Mouse (Mus musculus) embryonic facial prominence, embryonic 10.5 days (tissue): ENCODE measurements around the gene Atp11a. TPM values are rescaled to one million over a fixed set of nuclear protein-coding genes. Genes with fewer than 3 reads are reported as not detected.

Experiments
- DNase-seq: peaks from one replicate; pipeline ENCODE4 v3.0.0-alpha.2; 2017; ENCODE audit warnings: low spot score
- H3K27ac ChIP-seq: fragments of 300-500 bp; sonication (generic); replicated peaks from 2 replicates; pipeline ENCODE4 v1.5.1; 2016; ENCODE audit warnings: mild to moderate bottlenecking
- H3K27me3 ChIP-seq: fragments of 300-500 bp; sonication (generic); replicated peaks from 2 replicates; pipeline ENCODE4 v1.6.1; 2016; ENCODE audit warnings: low read depth, mild to moderate bottlenecking; ENCODE audit not compliant: poor library complexity, severe bottlenecking
- H3K36me3 ChIP-seq: fragments of 300-500 bp; sonication (generic); replicated peaks from 2 replicates; pipeline ENCODE4 v1.6.1; 2016; ENCODE audit warnings: mild to moderate bottlenecking, moderate library complexity
- H3K4me1 ChIP-seq: fragments of 300-500 bp; sonication (generic); 2 replicates; pipeline ENCODE4 v1.6.1; 2016
- H3K4me3 ChIP-seq: fragments of 300-500 bp; sonication (generic); 2 replicates; pipeline ENCODE4 v1.5.1; 2016; ENCODE audit warnings: mild to moderate bottlenecking, moderate library complexity
- H3K9me3 ChIP-seq: fragments of 300-500 bp; sonication (generic); 2 replicates; pipeline ENCODE4 v1.6.1; 2016; ENCODE audit warnings: mild to moderate bottlenecking
- WGBS: fragments of 180-500 bp; shearing (Covaris S2); methylation state at CpG from one replicate; pipeline ENCODE4 v1.1.7; 2016; 5-methylcytosine and 5-hydroxymethylcytosine counted together
- polyA plus RNA-seq: library from polyadenylated mRNA; unstranded; fragments of >200 nt; fragmentation: Nextera tagmentation; extraction: Ambion mirVana; gene quantifications from 2 replicates; pipeline ENCODE4 v1.2.1, GENCODE M21; 2016

Atp11a gene
- polyA plus RNA-seq, 1 experiment from 2014 or later, result 9.8 TPM

DNA sequence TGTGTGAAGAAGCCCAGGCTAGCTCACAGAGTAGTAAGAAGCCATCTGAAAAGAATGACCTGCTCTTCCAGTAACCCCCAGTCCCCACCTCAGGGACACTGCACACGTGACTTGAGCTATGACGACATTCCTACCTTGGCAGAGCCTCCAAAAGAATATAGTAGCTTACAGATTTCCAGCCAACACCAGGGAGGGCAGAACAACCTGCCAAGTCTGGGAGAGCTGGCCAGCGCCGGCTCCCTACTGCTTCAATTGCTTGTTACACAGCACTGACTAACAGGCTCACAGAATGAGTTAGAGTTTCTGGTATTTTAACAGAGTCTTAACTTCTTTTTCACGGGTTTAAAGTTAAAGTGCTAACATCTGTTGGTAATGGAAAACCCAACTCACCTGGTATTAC lies 2.7 kb upstream of the Atp11a start:
- Histone ChIP-seq H3K9me3 (no peaks in the 10 kb centered on the region), H3K4me1 (peaks cover 17% of the 10 kb centered on the region), H3K27me3 (peaks cover 30% of the 10 kb centered on the region), H3K27ac (no peak overlapping the region), H3K4me3 (no peak overlapping the region), H3K36me3 (no peaks in the 10 kb centered on the region)
- no peak for DNase-seq
- WGBS, result 82% methylated on average over 5 of the region's 5 CpGs

DNA sequence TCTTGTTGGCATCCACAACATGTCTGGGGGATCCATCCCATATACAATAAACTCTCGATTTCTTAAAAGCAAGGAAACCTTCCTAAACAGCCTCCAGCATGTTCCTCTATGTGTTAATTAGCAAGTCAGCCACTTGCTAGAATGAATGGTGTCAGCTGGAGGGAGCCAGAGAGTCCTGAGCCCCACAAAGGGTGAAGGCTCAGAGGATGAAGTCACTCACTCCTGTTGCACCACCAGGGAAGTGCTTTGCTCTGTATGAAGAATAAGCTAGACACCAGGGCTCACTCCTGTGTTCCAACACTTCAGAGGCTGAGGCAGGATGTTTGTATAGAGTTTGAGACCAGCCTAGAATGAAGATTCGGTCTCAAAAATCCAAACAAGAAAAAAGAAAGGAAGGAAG lies 1.5 kb upstream of the Atp11a start:
- Histone ChIP-seq H3K9me3 (no peaks in the 10 kb centered on the region), H3K27me3 (peaks cover 30% of the 10 kb centered on the region), H3K4me3 (no peak overlapping the region), H3K36me3 (no peaks in the 10 kb centered on the region), H3K4me1 (peaks cover 17% of the 10 kb centered on the region), H3K27ac (no peak overlapping the region)
- WGBS, result 56% methylated on average over 2 of the region's 2 CpGs
- no peak for DNase-seq

DNA sequence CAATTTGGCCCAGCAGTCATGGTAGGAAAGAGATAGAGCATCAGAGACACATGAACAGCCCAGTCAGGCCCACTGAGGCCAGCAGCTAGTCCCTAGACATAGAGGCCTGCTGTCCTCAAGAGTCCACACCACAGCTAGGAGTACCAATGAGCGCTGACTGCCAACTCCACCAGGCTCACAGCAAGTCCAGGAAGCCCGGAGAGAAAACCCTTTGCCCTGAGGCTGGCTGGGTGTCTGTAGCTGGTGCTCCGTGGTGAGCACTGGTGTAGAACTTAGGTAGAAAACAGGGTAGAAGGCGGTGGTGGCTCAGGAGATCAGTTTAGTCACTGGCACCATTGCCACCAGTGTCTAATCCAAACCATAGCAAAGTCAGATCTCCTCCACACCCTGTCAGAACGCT lies 988 bp upstream of the Atp11a start:
- no peak for DNase-seq
- peaks cover 30% of the 10 kb centered on the region for H3K27me3 ChIP-seq
- H3K4me1 ChIP-seq, result peaks cover 17% of the 10 kb centered on the region
- H3K4me3 ChIP-seq, result peak overlapping the region; percentile 88; the same call in 1 of the 2 replicates
- H3K36me3 ChIP-seq, result no peaks in the 10 kb centered on the region
- WGBS, result 78% methylated on average over 5 of the region's 5 CpGs
- no peaks in the 10 kb centered on the region for H3K9me3 ChIP-seq
- no peak overlapping the region for H3K27ac ChIP-seq

DNA sequence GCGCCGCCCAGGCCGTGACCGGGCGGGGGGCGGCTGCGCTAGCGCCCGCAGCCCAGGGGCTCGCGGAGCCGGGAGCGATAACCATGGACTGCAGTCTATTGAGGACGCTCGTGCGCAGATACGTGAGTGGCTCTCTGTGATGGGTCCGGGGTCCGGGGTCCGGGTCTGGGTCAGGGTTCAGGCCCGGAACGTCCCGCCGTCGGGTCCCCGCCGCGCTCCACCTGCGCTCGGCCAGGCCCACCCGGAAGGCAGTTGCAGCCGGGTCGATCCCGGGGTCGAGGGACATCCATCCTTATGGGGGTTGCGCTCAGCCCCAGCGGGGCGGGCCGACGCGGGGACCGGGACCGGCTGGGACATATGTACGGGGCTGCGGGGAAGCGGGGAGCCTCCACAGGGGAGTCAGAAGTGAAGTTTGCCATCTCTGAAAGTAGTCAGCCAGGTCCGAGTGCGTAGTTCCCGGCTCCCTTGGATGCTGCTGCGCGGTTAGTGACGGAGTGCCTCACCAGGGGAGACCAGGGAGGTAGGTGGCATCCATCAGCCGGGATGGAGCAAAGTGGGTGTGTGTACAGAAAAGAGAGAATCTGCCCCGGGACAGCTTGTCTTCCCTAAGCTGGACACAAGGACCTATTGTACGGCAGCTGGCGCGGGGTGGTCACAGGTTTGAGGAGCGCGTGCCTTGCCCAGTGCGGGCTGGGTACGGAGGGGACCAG lies 572 bp downstream of the Atp11a start:
- Histone ChIP-seq H3K27ac (peak overlapping the region; percentile 84), H3K4me3 (peak overlapping the region; percentile 88), H3K4me1 (peaks cover 25% of the 10 kb centered on the region), H3K9me3 (no peaks in the 10 kb centered on the region), H3K27me3 (peaks cover 30% of the 10 kb centered on the region), H3K36me3 (0 out of 2 replicates have a peak, but pooled peaks cover 4% of the 10 kb centered on the region)
- WGBS, result under 1% methylated on average over 61 of the region's 61 CpGs
- peak; percentile 52 for DNase-seq

DNA sequence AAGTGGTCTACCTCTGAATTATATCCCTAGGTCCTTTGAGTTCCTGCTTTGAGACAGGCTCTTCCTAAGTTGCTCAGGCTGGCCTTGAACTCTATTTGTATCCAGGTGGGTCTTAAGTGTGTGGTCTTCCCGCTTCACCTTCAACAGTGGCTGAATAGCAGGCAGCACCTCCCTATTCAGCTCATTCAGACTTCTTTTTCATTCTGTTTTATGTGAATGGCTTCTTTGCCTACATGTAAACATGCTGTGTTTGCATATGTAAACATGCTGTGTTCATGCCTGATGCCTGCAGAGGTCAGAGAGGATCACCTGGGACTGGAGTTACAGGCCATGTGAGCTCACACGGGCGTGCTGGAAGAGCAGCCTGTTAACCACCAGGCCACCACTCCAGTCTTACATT lies 3.1 kb downstream of the Atp11a start:
- peaks cover 27% of the 10 kb centered on the region for H3K4me1 ChIP-seq
- H3K4me3 ChIP-seq, result no peak overlapping the region
- H3K36me3 ChIP-seq, result peaks cover 4% of the 10 kb centered on the region; the same call in 1 of the 2 replicates
- no peak for DNase-seq
- no peak overlapping the region for H3K27ac ChIP-seq
- no peaks in the 10 kb centered on the region for H3K9me3 ChIP-seq
- WGBS, result 83% methylated on average over 3 of the region's 3 CpGs
- H3K27me3 ChIP-seq, result peaks cover 30% of the 10 kb centered on the region

DNA sequence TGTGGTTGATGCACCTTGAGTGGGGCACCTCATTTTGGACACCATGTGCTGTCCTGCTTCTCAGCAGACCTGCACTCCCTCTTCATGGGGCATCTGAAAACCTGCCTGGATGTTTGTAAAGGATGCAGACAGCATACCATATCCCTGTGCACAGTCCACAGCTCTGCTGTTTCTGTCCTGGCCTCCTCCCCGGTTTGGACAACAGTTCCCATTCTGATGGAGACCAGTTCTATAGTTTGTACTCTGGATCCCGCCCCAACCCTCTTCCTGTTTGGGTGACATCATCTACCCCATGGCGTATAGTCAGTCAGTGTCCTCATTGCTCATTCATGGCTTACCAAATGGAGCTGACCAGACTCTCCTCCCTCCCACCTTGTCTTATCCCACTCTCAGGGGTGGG lies 5.1 kb downstream of the Atp11a start:
- H3K9me3 ChIP-seq, result no peaks in the 10 kb centered on the region
- H3K4me1 ChIP-seq, result peaks cover 22% of the 10 kb centered on the region
- no peak overlapping the region for H3K27ac ChIP-seq
- WGBS, result 82% methylated on average over 3 of the region's 3 CpGs
- no peak for DNase-seq
- H3K36me3 ChIP-seq, result peaks cover 7% of the 10 kb centered on the region; the same call in 1 of the 2 replicates
- peaks cover 19% of the 10 kb centered on the region for H3K27me3 ChIP-seq
- H3K4me3 ChIP-seq, result no peak overlapping the region

DNA sequence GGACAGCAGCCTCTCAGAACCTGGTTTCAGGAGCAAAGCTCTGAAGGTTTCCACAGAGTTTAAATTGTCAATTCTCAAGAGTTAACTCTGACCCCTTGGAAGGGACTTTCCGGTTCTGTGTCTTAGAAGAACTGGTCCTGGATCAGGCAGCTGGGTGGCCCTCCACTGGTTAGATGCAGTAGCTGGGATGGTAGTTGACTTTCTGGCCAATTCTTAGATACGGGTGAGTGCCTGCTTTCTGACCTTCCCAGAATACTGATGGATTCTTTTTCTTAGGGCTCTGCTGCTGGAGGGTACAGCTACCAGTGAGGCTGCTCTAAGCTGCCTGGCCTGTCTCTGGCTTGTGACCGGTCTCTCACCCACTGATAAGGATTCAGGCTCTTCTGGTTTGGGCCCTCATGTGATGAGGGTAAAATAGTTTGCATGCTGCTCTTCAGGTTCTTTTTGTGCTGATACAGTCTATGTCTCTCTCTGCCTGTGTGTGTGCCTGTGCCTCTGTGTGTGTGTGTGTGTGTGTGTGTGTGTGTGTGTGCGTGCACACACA lies 6.8 kb downstream of the Atp11a start:
- peaks cover 7% of the 10 kb centered on the region; the same call in 1 of the 2 replicates for H3K36me3 ChIP-seq
- peaks cover 5% of the 10 kb centered on the region for H3K27me3 ChIP-seq
- no peaks in the 10 kb centered on the region for H3K9me3 ChIP-seq
- H3K27ac ChIP-seq, result no peak overlapping the region
- peaks cover 13% of the 10 kb centered on the region for H3K4me1 ChIP-seq
- DNase-seq, result no peak
- no peak overlapping the region for H3K4me3 ChIP-seq
- WGBS, result 85% methylated on average over 4 of the region's 4 CpGs

DNA sequence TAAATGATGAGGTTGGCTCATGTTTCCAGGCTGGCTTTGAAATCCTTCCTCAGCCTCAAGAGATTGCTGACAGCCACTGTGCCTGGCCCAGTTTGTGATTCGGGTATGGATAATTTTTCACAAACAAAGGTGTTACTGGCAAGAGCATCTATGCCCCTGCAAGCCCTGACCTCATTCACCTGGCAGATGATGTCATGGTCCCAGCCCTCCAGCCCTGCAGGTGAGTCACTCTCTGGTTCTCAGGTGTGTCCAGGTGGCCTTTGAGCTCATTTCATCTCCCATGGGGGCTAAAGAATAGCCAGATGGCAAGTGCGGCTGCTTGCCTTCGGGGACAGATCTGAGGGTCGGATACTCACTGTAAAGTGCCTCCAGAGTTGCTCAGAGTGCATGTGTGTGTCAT lies 8.2 kb downstream of the Atp11a start:
- H3K27me3 ChIP-seq, result no peaks in the 10 kb centered on the region
- H3K4me3 ChIP-seq, result no peak overlapping the region
- H3K9me3 ChIP-seq, result no peaks in the 10 kb centered on the region
- 84% methylated on average over 4 of the region's 4 CpGs for WGBS
- peaks cover 7% of the 10 kb centered on the region; the same call in 1 of the 2 replicates for H3K36me3 ChIP-seq
- H3K27ac ChIP-seq, result no peak overlapping the region
- peaks cover 13% of the 10 kb centered on the region; the same call in 1 of the 2 replicates for H3K4me1 ChIP-seq
- no peak for DNase-seq

DNA sequence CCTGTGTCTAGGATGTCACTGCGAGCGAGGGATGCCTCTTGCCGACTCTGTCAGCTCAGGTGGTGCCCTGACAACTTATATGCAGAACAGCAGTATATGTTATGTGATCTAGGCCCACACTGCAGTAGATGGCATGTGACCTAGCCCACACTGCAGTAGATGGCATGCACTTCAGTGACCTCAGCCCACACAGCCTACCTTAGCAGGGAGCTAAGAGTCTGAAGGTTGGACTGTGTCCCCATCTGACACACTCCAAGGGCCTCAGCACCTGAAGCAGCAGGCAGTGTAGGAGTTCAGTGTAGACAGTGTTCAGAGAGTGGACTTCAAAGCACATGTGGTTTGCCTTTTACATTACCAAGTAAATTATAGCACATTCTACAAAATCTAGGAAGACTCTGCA lies 10.4 kb downstream of the Atp11a start:
- no peak overlapping the region for H3K4me3 ChIP-seq
- WGBS, result 90% methylated on average over 3 of the region's 3 CpGs
- no peak for DNase-seq
- no peaks in the 10 kb centered on the region for H3K27me3 ChIP-seq
- H3K27ac ChIP-seq, result no peak overlapping the region
- peaks cover 5% of the 10 kb centered on the region; the same call in 1 of the 2 replicates for H3K4me1 ChIP-seq
- no peaks in the 10 kb centered on the region for H3K9me3 ChIP-seq
- peaks cover 3% of the 10 kb centered on the region; the same call in 1 of the 2 replicates for H3K36me3 ChIP-seq

DNA sequence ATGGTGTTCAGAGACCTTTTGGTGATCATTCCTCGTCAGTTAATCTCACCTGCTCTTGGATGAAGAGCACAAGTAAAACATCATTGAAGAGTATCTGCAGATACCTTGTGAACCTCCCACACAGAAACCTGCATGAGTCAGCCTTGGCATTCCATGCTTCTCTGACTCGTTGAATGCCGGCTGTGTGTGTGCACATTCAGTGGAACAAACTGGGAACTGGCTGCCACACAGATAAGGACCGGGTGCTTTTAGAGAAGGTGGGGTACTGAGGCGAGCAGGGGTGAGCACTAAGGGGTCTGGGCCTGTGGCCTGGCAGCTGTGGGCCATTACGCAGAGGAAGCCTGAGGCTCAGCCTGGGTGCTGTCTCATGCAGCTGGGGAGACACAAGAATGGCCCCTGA lies 11.9 kb downstream of the Atp11a start:
- peaks cover 3% of the 10 kb centered on the region; the same call in 1 of the 2 replicates for H3K36me3 ChIP-seq
- 89% methylated on average over 6 of the region's 6 CpGs for WGBS
- peaks cover 3% of the 10 kb centered on the region for H3K4me1 ChIP-seq
- no peak overlapping the region for H3K27ac ChIP-seq
- DNase-seq, result no peak
- no peaks in the 10 kb centered on the region for H3K9me3 ChIP-seq
- no peaks in the 10 kb centered on the region for H3K27me3 ChIP-seq
- H3K4me3 ChIP-seq, result no peak overlapping the region

DNA sequence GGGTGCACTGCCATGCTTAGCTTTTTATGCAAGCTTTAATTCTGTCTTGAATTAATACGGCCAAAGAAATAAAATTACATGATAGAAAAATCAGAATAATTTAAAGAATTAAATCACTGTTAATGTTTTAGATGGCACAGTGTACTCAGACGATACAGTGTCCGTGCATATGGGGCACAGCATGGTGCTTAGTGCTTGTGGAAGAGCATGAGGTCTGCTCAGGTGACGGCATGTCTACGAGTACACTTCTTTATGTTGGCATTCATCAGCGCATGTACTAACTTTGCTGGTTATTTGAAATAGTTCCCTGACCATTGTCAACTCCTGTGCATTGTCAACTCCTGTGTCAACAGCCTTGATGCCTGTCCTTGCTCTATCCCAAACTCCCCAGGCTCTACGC lies 12.5 kb downstream of the Atp11a start:
- 93% methylated on average over 7 of the region's 7 CpGs for WGBS
- no peaks in the 10 kb centered on the region for H3K27me3 ChIP-seq
- no peak for DNase-seq

DNA sequence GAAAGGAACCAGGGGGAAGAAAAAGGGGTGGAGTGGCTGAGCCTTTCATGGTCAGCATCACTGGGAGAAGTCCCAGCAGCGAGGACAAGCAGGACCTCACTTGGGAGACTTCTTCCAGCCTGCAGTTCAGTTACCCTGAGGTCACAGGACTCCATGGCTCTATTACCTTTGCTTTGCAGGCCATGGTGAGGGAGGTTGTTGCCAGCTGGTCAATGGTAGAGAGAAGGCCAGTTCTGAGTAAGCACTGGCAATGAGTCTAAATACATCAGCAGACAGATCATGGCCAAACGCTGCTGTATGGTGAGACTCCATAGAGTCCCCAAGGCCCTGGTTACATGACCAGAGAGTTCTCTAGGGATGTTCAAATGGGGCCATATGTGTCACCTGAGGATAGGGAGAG lies 15.5 kb downstream of the Atp11a start:
- Histone ChIP-seq H3K27me3 (no peaks in the 10 kb centered on the region), H3K4me3 (no peak overlapping the region), H3K4me1 (peaks cover 11% of the 10 kb centered on the region), H3K27ac (no peak overlapping the region), H3K36me3 (no peaks in the 10 kb centered on the region), H3K9me3 (no peaks in the 10 kb centered on the region)
- WGBS, result 92% methylated on average over 2 of the region's 2 CpGs
- DNase-seq, result no peak

More for the DNA sequence above, 12.5 kb downstream of the Atp11a start:
- Histone ChIP-seq H3K36me3 (peaks cover 3% of the 10 kb centered on the region; the same call in 1 of the 2 replicates), H3K4me1 (peaks cover 6% of the 10 kb centered on the region), H3K4me3 (no peak overlapping the region), H3K9me3 (no peaks in the 10 kb centered on the region), H3K27ac (no peak overlapping the region)

DNA sequence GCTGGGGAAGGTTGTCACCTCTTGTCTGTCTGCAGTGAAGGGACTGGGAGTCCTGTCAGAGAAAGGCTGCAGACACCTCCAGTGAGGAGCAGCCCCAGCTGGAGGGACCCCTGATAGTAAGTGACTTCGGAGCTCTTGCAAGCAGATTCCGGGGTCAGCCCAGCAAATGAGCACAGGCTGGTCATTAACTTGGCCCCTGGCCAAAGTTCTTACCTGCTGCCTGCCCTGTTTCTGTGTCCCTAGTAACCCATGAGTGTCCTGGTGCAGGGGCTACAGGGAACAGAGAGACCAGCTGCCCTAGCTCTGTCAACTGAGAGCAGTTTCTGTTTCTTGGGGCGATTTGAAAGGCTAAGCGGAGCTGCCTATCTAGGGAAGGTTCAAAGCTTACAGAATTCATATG lies 17.1 kb downstream of the Atp11a start:
- 81% methylated on average over 4 of the region's 4 CpGs for WGBS
- no peak for DNase-seq
- Histone ChIP-seq H3K36me3 (no peaks in the 10 kb centered on the region), H3K4me1 (peaks cover 11% of the 10 kb centered on the region), H3K27ac (no peak overlapping the region), H3K9me3 (no peaks in the 10 kb centered on the region), H3K4me3 (no peak overlapping the region), H3K27me3 (no peaks in the 10 kb centered on the region)
